In genomic region chr4:99179446-99180120, GRCm38 (mm10) we compare ENCODE assay signal across 12 mouse cellular contexts. TPM values are rescaled to one million over a fixed set of nuclear protein-coding genes. Genes with fewer than 3 reads are reported as not detected.
DNase-seq lines count a peak whose midpoint lies in the region; ATAC-seq and TF ChIP-seq lines count a peak whose summit lies in the region.
"Had no signal": no experiment of that assay in that cellular context is flagged by ENCODE, and none has a peak within 500 bp of the region (broad histone marks: within the 10 kb centered on the region; RNA-seq: fewer than 3 reads in every experiment).

No protein-coding gene starts in this region.

- 44% methylated on average over 21 of the region's 21 CpGs for WGBS in kidney, postnatal 0 days
- 66% methylated on average over 21 of the region's 21 CpGs for WGBS in intestine, embryonic 16.5 days

- ATAC-seq in kidney, postnatal 0 days (replicated peaks; ENCODE audit: low FRiP score, low read depth): 0 out of 2 replicates have a peak, but pooled peaks have one; percentile 46
- peak; percentile 44; the same call in 1 of the 2 replicates for ATAC-seq in intestine, embryonic 16.5 days

- no peak overlapping the region for H3K27ac ChIP-seq in kidney, postnatal 0 days
- H3K27ac ChIP-seq in intestine, embryonic 16.5 days (ENCODE audit: low read length): no peak overlapping the region
- H3K27ac ChIP-seq in left cerebral cortex, adult 2 months: no peak overlapping the region
- H3K27ac ChIP-seq: liver, embryonic 13.5 days; neural tube, embryonic 12.5 days had no signal

- no peak overlapping the region for H3K4me3 ChIP-seq in kidney, postnatal 0 days (replicated peaks; ENCODE audit: low read depth, low read length)
- H3K4me3 ChIP-seq in intestine, embryonic 16.5 days (ENCODE audit: low read length): no peak overlapping the region
- no peak overlapping the region for H3K4me3 ChIP-seq in left cerebral cortex, adult 2 months
- H3K4me3 ChIP-seq: liver, embryonic 13.5 days; neural tube, embryonic 12.5 days had no signal

- 0 out of 2 replicates have a peak overlapping the region, but pooled peaks have one; percentile 23 for H3K9ac ChIP-seq in kidney, postnatal 0 days (ENCODE audit: low read depth, low read length)
- no peak overlapping the region for H3K9ac ChIP-seq in intestine, embryonic 16.5 days (ENCODE audit: low read depth, low read length)
- H3K9ac ChIP-seq: liver, embryonic 13.5 days; neural tube, embryonic 12.5 days had no signal

- H3K4me2 ChIP-seq in kidney, postnatal 0 days (ENCODE audit: low read length): no peak overlapping the region
- H3K4me2 ChIP-seq in intestine, embryonic 16.5 days (ENCODE audit: low read depth, low read length): no peak overlapping the region
- H3K4me2 ChIP-seq: liver, embryonic 13.5 days; neural tube, embryonic 12.5 days had no signal

- H3K27me3 ChIP-seq in kidney, postnatal 0 days (ENCODE audit: insufficient read depth, low read length): no peaks in the 10 kb centered on the region
- no peaks in the 10 kb centered on the region for H3K27me3 ChIP-seq in intestine, embryonic 16.5 days (replicated peaks; ENCODE audit: control insufficient read depth, insufficient read depth, low read length)
- H3K27me3 ChIP-seq: CH12.LX; liver, embryonic 13.5 days; neural tube, embryonic 12.5 days had no signal

- H3K9me3 ChIP-seq in kidney, postnatal 0 days (replicated peaks; ENCODE audit: low read length): no peaks in the 10 kb centered on the region
- H3K9me3 ChIP-seq in intestine, embryonic 16.5 days (ENCODE audit: control insufficient read depth, low read length): no peaks in the 10 kb centered on the region
- H3K9me3 ChIP-seq: liver, embryonic 13.5 days; neural tube, embryonic 12.5 days had no signal

- peak; percentile 79 for DNase-seq in heart, adult 11 months
- DNase-seq in heart, postnatal 10 days: no peak
- DNase-seq in kidney, postnatal 0 days (ENCODE audit: low spot score): no peak
- DNase-seq in kidney, adult 8-10 months: no peak
- peak; percentile 23 for DNase-seq in embryo, embryonic 10.5 days (ENCODE audit: low spot score)
- DNase-seq in right cerebral cortex, postnatal 36 days (ENCODE audit: low spot score in 2 of 2): no peak
- no peak for DNase-seq in left cerebral cortex, adult 2 months (ENCODE audit: extremely low spot score in 1 of 2, low spot score in 2 of 2)
- DNase-seq: kidney, adult 9 months; liver, embryonic 13.5 days had no signal

- H3K36me3 ChIP-seq in kidney, postnatal 0 days (ENCODE audit: insufficient read depth, low read length): no peaks in the 10 kb centered on the region
- H3K36me3 ChIP-seq in intestine, embryonic 16.5 days (ENCODE audit: control insufficient read depth, insufficient read depth, low read length): no peaks in the 10 kb centered on the region
- H3K36me3 ChIP-seq: liver, embryonic 13.5 days; neural tube, embryonic 12.5 days had no signal

- TF ChIP-seq CTCF in kidney, postnatal 0 days (IDR thresholded peaks at IDR 0.05; ENCODE audit: low read depth): no peak
- no peak for TF ChIP-seq CTCF in left cerebral cortex, adult 2 months (IDR thresholded peaks at IDR 0.05)

- intact Hi-C loops in heart, postnatal 10 days (cut with DNase I): loop anchor here (2.0 to 5.0 kb wide), 7 partner anchors 59 to 442 kb away; partner anchors contain the start of genes Dock7 and Usp1
- intact Hi-C loops in left cerebral cortex, adult 2 months (cut with DNase I): loop anchor here (5.0 kb wide), 4 partner anchors 57 to 457 kb away; partner anchors contain the start of gene Dock7

- no peaks in the 10 kb centered on the region for H3K4me1 ChIP-seq in kidney, postnatal 0 days (replicated peaks; ENCODE audit: insufficient read depth, low read length)
- H3K4me1 ChIP-seq in intestine, embryonic 16.5 days (ENCODE audit: control insufficient read depth, insufficient read depth, low read length): 0 out of 2 replicates have a peak, but pooled peaks cover 3% of the 10 kb centered on the region
- H3K4me1 ChIP-seq: liver, embryonic 13.5 days; neural tube, embryonic 12.5 days had no signal

RNA-seq across cellular contexts. Expression of gene Atg4c, which starts 14.2 kb away (rescaled TPM):
- total RNA-seq in heart, postnatal 10 days (2021): 1 to 10 TPM; 4.9 to 7.5 TPM
- 13.1 and 14.7 TPM in 2 replicates for polyA plus RNA-seq in kidney, postnatal 0 days (2015; fragmentation: Nextera tagmentation; extraction: Ambion mirVana)
- polyA plus RNA-seq in intestine, embryonic 16.5 days (2015; fragmentation: Nextera tagmentation; extraction: Ambion mirVana): 15.0 and 15.7 TPM in 2 replicates
- total RNA-seq in left cerebral cortex, adult 2 months (2021): 10 to 100 TPM; 44.8 to 46.8 TPM
- total RNA-seq: CH12.LX had no signal

RNA-seq across cellular contexts. Expression of gene Dock7, which starts 58.9 kb away (rescaled TPM):
- total RNA-seq in heart, postnatal 10 days (2021): 10 to 100 TPM; 28.6 to 29.5 TPM
- polyA plus RNA-seq in kidney, postnatal 0 days (2015; fragmentation: Nextera tagmentation; extraction: Ambion mirVana): 38.9 and 39.6 TPM in 2 replicates
- 32.8 and 34.9 TPM in 2 replicates for polyA plus RNA-seq in intestine, embryonic 16.5 days (2015; fragmentation: Nextera tagmentation; extraction: Ambion mirVana)
- 10 to 100 TPM; 44.9 to 46.1 TPM for total RNA-seq in left cerebral cortex, adult 2 months (2021)

Comparison
In these comparisons a context has a peak if more than half of its experiments do, and no peak if none do; other contexts are left out.
1. DNase-seq: peak in heart, adult 11 months (single experiment) and embryo, embryonic 10.5 days (single experiment); none in heart, postnatal 10 days (0 of 2), kidney, postnatal 0 days (single experiment), kidney, adult 8-10 months (0 of 2), right cerebral cortex, postnatal 36 days (0 of 2) and left cerebral cortex, adult 2 months (0 of 2).
2. RNA of gene Atg4c, which starts 14.2 kb away (total RNA-seq): 44.8 to 46.8 TPM in left cerebral cortex, adult 2 months; 4.9 to 7.5 TPM in heart, postnatal 10 days; every median in the first group is over 4 times any median in the second.